Mouse (Mus musculus): ENCODE data around the gene Hdac10. TPM values are rescaled to one million over a fixed set of nuclear protein-coding genes. Genes with fewer than 3 reads are reported as not detected.

Gene Hdac10
- polyA plus RNA-seq, 1 experiment from 2014 or later, result 15.0 TPM

GRCm38 (mm10) chr15:89141443-89141842 is 12.9 kb upstream of the Hdac10 start:
- ChIA-PET POLR2A (interaction anchor here (0.5 to 1.2 kb wide), 2 partner anchors 14 to 62 kb away, joined by 3 read pairs; no protein-coding TSS in a partner anchor), CTCF (interaction anchor here (1.2 to 1.5 kb wide), 3 partner anchors 8 to 55 kb away, joined by 3 to 4 read pairs (median 4); partner anchors contain the start of gene Dennd6b)
- DNase-seq (ENCODE audit: low read depth, low spot score) (no peak), ATAC-seq (no peak)
- H3K27me3 ChIP-seq, result no peaks in the 10 kb centered on the region
- no peak for TF ChIP-seq CTCF (IDR thresholded peaks at IDR 0.05)
- in situ Hi-C loops (cut with MboI; ENCODE audit: low pct_unique_long_range_greater_than_20kb), result no loop called here

GRCm38 (mm10) chr15:89140659-89141252 is 12.3 kb upstream of the Hdac10 start, which contains the start of gene Mapk12:
Mapk12 (minus strand) TSS chr15:89140703.
- CTCF ChIA-PET, result interaction anchor here (1.2 to 1.5 kb wide), 3 partner anchors 9 to 55 kb away, joined by 3 to 4 read pairs (median 4); partner anchors contain the start of gene Dennd6b
- in situ Hi-C loops (cut with MboI; ENCODE audit: low pct_unique_long_range_greater_than_20kb), result no loop called here
- ATAC-seq (peak; percentile 10), DNase-seq (ENCODE audit: low read depth, low spot score) (no peak)
- no peaks in the 10 kb centered on the region for H3K27me3 ChIP-seq
- POLR2A ChIA-PET, result interaction anchor here (0.5 to 1.2 kb wide), 2 partner anchors 14 to 29 kb away, joined by 3 read pairs; no protein-coding TSS in a partner anchor
- TF ChIP-seq CTCF (IDR thresholded peaks at IDR 0.05), result no peak

DNA sequence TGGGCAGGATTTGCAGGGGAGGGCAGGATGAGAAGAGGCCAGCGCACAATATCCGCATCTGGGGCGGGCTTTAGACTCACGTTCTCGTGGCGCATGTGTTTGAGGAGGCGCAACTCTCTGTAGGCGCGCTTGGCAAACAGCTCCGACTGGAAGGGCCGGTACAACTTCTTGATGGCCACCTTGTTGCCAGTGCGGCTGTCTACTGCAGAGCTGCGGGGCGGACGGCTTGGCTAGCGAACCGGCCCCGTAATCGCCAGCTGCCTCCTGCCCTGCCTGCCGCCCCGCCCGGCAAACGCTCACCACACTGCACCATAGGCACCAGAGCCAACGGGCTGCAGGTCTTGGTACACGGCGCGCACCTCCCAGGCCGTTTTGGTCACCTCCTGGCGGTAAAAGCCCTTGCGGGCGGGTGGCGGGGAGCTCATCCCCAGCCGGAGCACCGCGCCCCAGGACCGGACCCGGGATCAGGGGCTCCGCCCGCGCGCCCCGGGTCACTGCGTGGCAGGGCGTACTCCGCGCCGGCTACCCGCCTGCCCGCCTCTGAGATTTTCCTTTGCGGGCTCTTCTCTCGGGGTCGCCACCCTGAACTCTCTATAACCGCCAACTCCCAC is 11.7 kb upstream of the Hdac10 start:
- CTCF ChIA-PET, result interaction anchor here (1.0 to 1.5 kb wide), 2 partner anchors 10 to 12 kb away, joined by 4 read pairs; partner anchors contain the start of gene Hdac10
- ATAC-seq, result peak; percentile 57

GRCm38 (mm10) chr15:89138531-89138930 is 10.0 kb upstream of the Hdac10 start:
- no peak for TF ChIP-seq CTCF (IDR thresholded peaks at IDR 0.05)
- H3K27me3 ChIP-seq, result no peaks in the 10 kb centered on the region
- in situ Hi-C loops (cut with MboI; ENCODE audit: low pct_unique_long_range_greater_than_20kb), result no loop called here
- POLR2A ChIA-PET, result interaction anchor here (0.8 kb wide), 1 partner anchor 10 kb away, joined by 3 read pairs; the partner anchor contains the start of gene Hdac10
- DNase-seq (ENCODE audit: low read depth, low spot score), result no peak
- no peak for ATAC-seq
- CTCF ChIA-PET, result interaction anchor here (2.5 kb wide), 1 partner anchor 10 kb away, joined by 9 read pairs; the partner anchor contains the start of gene Hdac10

More for the DNA sequence above, 11.7 kb upstream of the Hdac10 start:
- in situ Hi-C loops (cut with MboI; ENCODE audit: low pct_unique_long_range_greater_than_20kb), result no loop called here
- H3K27me3 ChIP-seq, result no peaks in the 10 kb centered on the region
- TF ChIP-seq CTCF (IDR thresholded peaks at IDR 0.05), result no peak
- DNase-seq (ENCODE audit: low read depth, low spot score), result no peak
- POLR2A ChIA-PET, result no interaction called here

GRCm38 (mm10) chr15:89138046-89138405 is 9.5 kb upstream of the Hdac10 start:
- ATAC-seq (no peak), DNase-seq (ENCODE audit: low read depth, low spot score) (no peak)
- in situ Hi-C loops (cut with MboI; ENCODE audit: low pct_unique_long_range_greater_than_20kb), result no loop called here
- CTCF ChIA-PET, result interaction anchor here (2.5 kb wide), 1 partner anchor 9 kb away, joined by 9 read pairs; the partner anchor contains the start of gene Hdac10
- POLR2A ChIA-PET, result interaction anchor here (0.8 kb wide), 1 partner anchor 10 kb away, joined by 3 read pairs; the partner anchor contains the start of gene Hdac10
- TF ChIP-seq CTCF (IDR thresholded peaks at IDR 0.05), result no peak
- no peaks in the 10 kb centered on the region for H3K27me3 ChIP-seq

- in situ Hi-C loops (cut with MboI; ENCODE audit: low pct_unique_long_range_greater_than_20kb), result no loop called here
- DNase-seq (ENCODE audit: low read depth, low spot score), result no peak
Observed at GRCm38 (mm10) chr15:89137378-89138045, 9.0 kb upstream of the Hdac10 start.

GRCm38 (mm10) chr15:89136461-89137155 is 8.1 kb upstream of the Hdac10 start:
- no peak for TF ChIP-seq CTCF (IDR thresholded peaks at IDR 0.05)
- H3K27me3 ChIP-seq, result no peaks in the 10 kb centered on the region
- ChIA-PET CTCF (interaction anchor here (2.5 kb wide), 1 partner anchor 8 kb away, joined by 9 read pairs; the partner anchor contains the start of gene Hdac10), POLR2A (no interaction called here)
- no peak for DNase-seq (ENCODE audit: low read depth, low spot score)
- in situ Hi-C loops (cut with MboI; ENCODE audit: low pct_unique_long_range_greater_than_20kb), result no loop called here
- no peak for ATAC-seq

More at GRCm38 (mm10) chr15:89137378-89138045, 9.0 kb upstream of the Hdac10 start:
- ChIA-PET CTCF (interaction anchor here (2.5 kb wide), 1 partner anchor 9 kb away, joined by 9 read pairs; the partner anchor contains the start of gene Hdac10), POLR2A (no interaction called here)
- no peak for ATAC-seq
- TF ChIP-seq CTCF (IDR thresholded peaks at IDR 0.05), result no peak
- no peaks in the 10 kb centered on the region for H3K27me3 ChIP-seq

- ChIA-PET CTCF (interaction anchor here (0.8 to 1.8 kb wide), 4 partner anchors 8 to 79 kb away, joined by 3 to 5 read pairs (median 4); partner anchors contain the start of gene Tubgcp6), POLR2A (no interaction called here)
- TF ChIP-seq CTCF (IDR thresholded peaks at IDR 0.05), result no peak
- ATAC-seq (no peak), DNase-seq (ENCODE audit: low read depth, low spot score) (no peak)
- H3K27me3 ChIP-seq, result no peaks in the 10 kb centered on the region
- in situ Hi-C loops (cut with MboI; ENCODE audit: low pct_unique_long_range_greater_than_20kb), result no loop called here
Observed at GRCm38 (mm10) chr15:89131316-89131715, 2.8 kb upstream of the Hdac10 start.

GRCm38 (mm10) chr15:89130245-89130644 is 1.7 kb upstream of the Hdac10 start:
- ChIA-PET CTCF (interaction anchor here (1.4 to 2.0 kb wide), 3 partner anchors 47 to 80 kb away, joined by 3 to 6 read pairs (median 5); no protein-coding TSS in a partner anchor), POLR2A (no interaction called here)
- in situ Hi-C loops (cut with MboI; ENCODE audit: low pct_unique_long_range_greater_than_20kb), result no loop called here
- no peak for TF ChIP-seq CTCF (IDR thresholded peaks at IDR 0.05)
- no peaks in the 10 kb centered on the region for H3K27me3 ChIP-seq
- ATAC-seq (no peak), DNase-seq (ENCODE audit: low read depth, low spot score) (no peak)
